Mouse (Mus musculus) A20 (cell line): ENCODE results near the gene Muc3a.
A peak's percentile ranks its signal among the peaks of the same experiment; 100 is the strongest.

ENCODE experiments used
- DNase-seq: peaks from one replicate; pipeline ENCODE4 v3.0.0-alpha.2; 2011; ENCODE audit warnings: low read depth, low spot score

Gene Muc3a

GRCm38 (mm10) chr5:137212289-137212688, at the start of gene Muc3a:
Gene Muc3a (minus strand): TSS chr5:137212389.
- DNase-seq = no peak

DNA sequence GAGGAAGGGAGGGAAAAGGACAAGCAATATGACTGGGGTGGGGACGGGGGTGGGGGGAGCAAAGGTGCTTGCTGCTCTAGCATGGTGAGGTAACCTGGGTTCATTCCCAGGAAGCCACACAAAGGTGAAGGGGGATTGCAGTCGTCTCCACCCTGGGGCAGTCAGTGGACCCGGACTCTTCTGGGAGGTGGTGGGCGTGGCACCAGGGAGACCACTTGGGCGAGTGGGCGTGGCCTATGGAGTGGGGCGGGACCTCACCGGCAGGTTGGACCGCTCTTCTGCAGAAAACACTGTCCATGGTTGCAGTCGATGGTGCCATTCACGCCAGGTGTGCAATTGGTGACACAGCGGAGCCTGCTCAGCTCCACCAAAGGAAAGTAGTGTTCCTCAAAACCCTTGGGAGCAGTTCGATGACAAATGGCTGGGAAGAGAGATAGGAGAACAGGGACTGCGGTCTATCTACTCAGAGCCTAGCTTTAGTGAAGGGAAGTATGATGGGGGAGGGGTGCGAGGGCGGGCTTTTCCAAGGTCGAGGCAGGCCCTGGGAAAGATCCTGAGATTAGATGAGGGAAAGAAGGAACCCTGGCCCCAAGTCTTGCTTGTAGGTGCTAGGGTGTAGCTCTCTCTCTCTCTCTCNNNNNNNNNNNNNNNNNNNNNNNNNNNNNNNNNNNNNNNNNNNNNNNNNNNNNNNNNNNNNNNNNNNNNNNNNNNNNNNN, 917 bp downstream of the Muc3a start:
- DNase-seq = no peak

- no peak for DNase-seq
Measured at GRCm38 (mm10) chr5:137210689-137211088, 1.5 kb downstream of the Muc3a start.

DNA sequence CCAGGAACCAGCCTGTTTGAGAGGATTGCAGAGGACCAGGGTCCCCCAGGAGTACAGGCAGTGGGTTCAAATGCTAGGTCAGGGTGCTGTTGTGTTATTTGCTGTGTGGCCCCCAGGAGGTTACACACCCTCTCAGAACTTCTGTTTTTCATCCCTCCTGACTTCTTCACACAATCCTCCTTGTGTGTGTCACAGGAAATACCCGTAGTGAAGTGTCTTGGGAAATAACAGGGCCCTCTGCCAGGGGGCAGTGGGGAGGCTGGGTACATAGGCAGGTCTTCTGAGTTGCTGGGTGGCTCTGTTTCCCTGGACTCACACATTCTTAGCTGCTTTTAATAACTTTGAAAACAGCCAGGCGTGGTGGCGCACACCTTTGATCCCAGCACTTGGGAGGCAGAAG, 6.9 kb downstream of the Muc3a start:
- no peak for DNase-seq

DNA sequence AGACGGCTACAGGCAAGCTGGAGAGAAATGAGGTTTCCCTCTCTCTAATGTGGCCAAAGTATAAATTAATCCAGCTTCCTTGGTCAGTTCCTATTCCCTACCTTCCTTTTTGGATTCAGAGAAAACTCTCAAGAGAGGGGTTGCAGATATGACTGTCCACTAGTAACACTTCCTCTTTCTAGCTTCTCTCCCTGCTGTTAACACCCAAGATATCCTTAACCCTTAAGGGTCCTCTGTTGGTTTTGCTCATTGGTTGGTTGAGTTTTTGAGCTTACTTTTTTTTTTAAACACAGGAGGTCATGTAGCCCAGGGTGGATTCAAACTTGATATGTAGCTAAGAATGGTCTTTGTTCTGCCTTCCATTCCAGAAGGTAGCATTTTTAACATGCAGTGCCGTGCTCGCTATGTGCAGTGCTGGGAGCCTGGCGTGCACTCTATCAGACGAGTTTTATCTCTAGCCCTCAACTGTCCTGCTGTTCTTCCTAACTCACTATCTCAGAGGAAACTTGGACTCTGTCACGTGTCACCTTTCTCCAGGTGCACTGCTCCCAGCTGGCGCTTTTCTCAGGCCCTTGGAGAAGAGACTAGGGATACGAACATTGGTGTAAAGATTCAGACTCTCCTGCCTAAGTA, 17.6 kb downstream of the Muc3a start:
- peak; percentile 8 for DNase-seq

GRCm38 (mm10) chr5:137193279-137193952, 18.8 kb downstream of the Muc3a start:
- DNase-seq = no peak

- DNase-seq = no peak
Measured at GRCm38 (mm10) chr5:137189326-137189725, 22.9 kb downstream of the Muc3a start.

GRCm38 (mm10) chr5:137185362-137185761, 26.8 kb downstream of the Muc3a start:
- DNase-seq = no peak

DNA sequence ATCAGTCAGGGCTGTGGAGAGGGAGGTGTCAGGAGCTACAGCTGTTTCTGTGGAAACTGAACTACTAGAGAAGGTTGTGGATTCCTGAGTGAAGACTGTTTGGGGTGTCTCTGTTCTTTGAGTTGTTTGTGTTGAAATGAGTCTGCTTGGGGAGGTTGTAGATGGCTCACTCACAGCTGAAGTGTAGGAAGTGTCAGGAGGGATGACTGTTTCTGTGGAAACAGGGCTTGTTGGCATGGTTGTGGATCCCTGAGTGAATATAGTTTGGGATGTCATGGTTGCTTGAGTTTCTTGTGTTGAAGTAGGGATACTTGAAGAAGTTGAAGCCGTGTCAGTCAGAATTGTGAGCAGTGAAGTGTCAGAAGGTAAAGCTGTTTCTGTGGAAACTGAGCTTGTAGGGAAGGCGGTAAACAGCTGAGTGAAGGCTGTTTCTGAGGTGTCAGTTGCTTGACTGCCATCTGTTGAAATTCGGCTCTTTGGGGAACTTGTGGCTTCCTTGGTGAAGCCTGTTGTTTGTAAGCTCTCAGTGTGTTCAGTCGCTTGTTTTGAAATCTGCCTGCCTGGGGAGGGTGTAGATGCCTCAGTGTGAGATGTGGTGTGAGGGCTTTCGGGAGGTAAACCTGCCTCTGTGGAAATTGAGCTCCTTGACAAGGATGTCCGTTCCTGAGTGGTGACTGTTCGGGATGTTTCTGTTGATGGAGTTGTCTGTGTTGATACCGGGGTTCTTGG, 32.4 kb downstream of the Muc3a start:
- no peak for DNase-seq

- no peak for DNase-seq
Measured at GRCm38 (mm10) chr5:137173967-137174366, 38.2 kb downstream of the Muc3a start.

DNA sequence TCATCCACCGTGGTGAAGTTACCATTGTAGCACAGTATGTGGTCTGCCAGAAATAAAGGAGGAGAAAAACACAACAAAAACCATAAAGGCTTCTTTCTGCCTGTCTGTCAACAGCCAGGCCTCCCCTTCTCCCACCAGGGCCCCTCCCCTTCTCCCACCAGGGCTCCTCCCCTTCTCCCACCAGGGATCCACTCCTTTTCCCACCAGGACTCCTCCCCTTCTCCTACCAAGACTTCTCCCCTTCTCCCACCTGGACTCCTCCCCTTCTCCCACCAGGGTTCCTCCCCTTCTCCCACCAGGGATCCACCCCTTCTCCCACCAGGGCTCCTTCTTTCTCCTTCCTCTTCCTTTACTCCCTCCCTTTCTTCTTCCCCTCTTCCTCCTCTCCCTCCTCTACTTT, 39.6 kb downstream of the Muc3a start:
- DNase-seq = no peak

GRCm38 (mm10) chr5:137171478-137171877, 40.7 kb downstream of the Muc3a start:
- no peak for DNase-seq

- no peak for DNase-seq
Measured at GRCm38 (mm10) chr5:137170836-137171380, 41.3 kb downstream of the Muc3a start.

GRCm38 (mm10) chr5:137167539-137167938, 44.6 kb downstream of the Muc3a start:
- no peak for DNase-seq

DNA sequence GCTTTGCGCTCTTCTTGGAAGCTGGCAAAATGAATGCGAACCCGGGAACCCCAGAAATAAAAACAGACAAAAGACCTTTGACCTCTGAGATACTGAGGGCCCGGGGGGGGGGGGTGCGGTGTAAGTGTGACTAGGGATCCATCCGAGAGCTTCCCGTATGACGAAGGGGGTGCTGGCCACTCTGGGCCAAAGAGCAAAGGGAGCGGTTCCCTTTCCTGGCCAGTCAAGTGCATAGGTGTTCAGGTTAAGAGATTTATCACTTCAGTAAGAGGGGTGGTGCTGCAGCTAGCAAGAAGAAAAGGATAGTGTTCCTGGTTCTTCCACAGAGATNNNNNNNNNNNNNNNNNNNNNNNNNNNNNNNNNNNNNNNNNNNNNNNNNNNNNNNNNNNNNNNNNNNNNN, 46.2 kb downstream of the Muc3a start:
- DNase-seq = no peak

GRCm38 (mm10) chr5:137161853-137162252, 50.3 kb downstream of the Muc3a start:
- no peak for DNase-seq

DNA sequence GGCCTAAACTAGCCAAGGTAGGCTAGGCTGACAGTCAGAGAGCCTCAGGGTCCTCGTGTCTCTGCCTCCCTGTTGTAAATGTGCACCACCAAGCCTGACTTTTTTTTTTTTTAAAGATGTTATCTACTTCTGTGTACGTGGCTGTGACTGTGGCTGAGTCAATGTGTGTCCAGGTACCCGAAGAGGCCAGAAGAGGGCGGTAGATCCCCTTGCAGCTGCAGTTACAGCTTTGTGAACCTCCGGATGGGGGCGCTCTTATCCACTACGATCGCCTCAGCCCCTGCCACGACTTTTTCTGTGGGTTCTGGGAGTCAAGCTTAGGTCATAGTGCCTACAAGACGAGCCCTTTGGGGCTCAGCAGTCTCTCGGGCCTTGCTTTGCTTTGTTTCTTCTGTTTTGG, 52.7 kb downstream of the Muc3a start:
- peak; percentile 70 for DNase-seq
